Mouse (Mus musculus): ENCODE results near the gene Trim2. TPM values are rescaled to one million over a fixed set of nuclear protein-coding genes. Genes with fewer than 3 reads are reported as not detected.

Trim2 gene
- 151 and 157 TPM in 2 replicates for polyA plus RNA-seq (2012; rRNA removed)

GRCm38 (mm10) chr3:84306777-84307176 is at the start of gene Trim2:
Trim2 (minus strand) TSS chr3:84306877.

GRCm38 (mm10) chr3:84173581-84174154 is 133.0 kb downstream of the Trim2 start, which contains the start of gene Gm6525:
Gm6525 (plus strand) TSS chr3:84174104.

GRCm38 (mm10) chr3:84155558-84156006 is 151.1 kb downstream of the Trim2 start, which contains the start of gene Mnd1:
Mnd1 (minus strand) TSS chr3:84155786.

Other genes with a start within 250 kb of the Trim2 start
- 0.19 TPM in 2 replicates for gene Mnd1, start 151.1 kb downstream of the Trim2 start, polyA plus RNA-seq (2012; rRNA removed)
- gene Gm6525, start 132.8 kb downstream of the Trim2 start, polyA plus RNA-seq (2012; rRNA removed) = not detected in 2 replicates
- 4.4 and 4.8 TPM in 2 replicates for gene Fhdc1, start 173.6 kb upstream of the Trim2 start, polyA plus RNA-seq (2012; rRNA removed)